Mouse (Mus musculus): ENCODE results near the gene Cdk13.
A peak's percentile ranks its signal among the peaks of the same experiment; 100 is the strongest.

The Cdk13 gene

DNA sequence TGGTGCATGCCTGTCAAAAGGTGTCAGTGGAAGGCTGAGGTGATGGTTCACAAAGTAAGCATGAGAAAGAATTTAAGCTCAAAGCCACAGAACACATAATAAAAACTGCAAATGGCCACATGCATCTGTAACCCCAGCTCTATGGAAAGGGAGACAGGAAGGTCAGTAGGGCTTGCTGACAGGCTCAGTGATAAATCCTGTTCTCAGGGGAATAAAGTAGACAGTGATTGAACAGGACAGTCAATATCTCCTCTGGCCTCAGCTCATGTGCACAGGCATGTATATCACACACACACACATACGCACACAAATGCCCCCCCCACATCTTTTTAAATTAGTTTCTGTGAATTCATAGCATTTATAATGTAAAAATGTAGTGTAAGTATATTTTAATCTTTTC is 42.5 kb downstream of the Cdk13 start:
- DNase-seq (ENCODE audit: low spot score) = no peak

DNA sequence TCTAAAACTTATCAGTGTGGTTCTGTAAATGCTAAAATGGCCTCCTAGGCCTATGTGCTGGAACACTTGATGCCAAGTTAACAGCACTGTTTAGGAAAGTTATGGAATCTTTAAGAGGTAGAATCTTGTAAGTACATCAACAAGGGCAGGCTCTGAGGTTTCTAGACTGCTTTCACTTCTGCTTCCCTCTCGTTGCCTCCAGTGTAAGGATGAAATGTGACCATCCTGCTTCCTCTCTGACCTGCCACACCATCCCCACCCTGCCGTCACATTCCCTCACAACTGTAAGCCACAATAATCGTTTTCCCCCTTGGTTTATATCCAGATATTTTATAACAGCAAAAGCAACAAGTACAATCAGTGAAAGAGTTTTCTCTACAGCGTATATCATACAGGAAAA is 49.9 kb downstream of the Cdk13 start:
- no peak for DNase-seq (ENCODE audit: low spot score)

DNA sequence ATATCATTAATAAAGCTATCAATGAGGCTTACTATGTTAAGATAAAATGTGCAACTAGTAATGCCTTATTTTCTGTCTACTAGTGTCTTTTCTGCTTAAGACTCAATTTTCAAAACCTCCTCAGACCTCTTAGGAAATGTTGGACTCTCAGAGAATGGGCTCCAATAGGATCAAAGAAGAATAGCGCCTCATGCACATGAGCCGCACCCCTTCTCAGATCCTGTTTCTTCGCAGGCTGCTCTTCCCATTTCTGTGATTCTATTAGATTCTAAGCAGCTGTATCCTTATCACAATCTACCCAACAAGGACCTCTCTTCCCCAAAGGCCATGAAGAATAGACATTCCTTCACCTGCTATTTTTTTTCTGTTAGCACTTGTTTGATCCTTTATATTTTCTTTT is 76.1 kb downstream of the Cdk13 start:
- DNase-seq (ENCODE audit: low spot score) = no peak

DNA sequence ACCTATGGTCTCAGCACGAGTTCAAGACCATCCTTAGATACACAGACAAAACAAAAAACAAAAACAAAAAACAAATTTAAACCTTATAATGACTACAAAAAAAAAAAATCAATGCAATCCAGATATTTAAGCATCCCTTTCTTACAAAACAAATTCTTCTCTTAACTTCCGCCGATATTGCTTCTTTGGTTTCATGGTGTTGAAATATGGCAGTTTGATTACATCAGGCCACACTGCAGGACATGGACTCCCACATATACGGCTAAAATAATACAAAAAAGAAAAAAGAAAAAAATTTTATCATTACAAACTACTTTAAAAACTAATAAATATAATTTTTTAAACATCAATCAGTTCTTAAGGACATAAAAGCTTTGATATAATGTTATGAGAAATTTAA is 77.0 kb downstream of the Cdk13 start:
- DNase-seq (ENCODE audit: low spot score) = no peak

DNA sequence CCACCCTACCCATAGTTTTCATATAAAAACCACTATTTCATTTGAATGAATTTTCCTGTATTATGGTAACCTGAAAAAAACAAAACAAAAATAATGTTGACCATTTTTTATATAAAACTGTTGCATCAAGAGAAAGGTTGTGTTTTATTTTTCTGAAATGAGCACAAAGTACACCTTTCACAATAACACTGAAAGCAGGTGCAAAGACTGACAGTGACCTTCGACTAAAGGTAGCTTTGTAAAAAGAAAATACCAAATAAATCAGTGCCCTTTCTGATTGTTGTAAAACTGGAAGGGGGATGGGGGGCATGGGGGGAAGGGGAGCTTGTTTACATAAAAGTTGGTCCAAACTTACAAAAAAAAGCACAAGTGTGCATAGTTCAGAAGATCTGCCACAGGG is 87.5 kb downstream of the Cdk13 start:
- no peak for DNase-seq (ENCODE audit: low spot score)

DNA sequence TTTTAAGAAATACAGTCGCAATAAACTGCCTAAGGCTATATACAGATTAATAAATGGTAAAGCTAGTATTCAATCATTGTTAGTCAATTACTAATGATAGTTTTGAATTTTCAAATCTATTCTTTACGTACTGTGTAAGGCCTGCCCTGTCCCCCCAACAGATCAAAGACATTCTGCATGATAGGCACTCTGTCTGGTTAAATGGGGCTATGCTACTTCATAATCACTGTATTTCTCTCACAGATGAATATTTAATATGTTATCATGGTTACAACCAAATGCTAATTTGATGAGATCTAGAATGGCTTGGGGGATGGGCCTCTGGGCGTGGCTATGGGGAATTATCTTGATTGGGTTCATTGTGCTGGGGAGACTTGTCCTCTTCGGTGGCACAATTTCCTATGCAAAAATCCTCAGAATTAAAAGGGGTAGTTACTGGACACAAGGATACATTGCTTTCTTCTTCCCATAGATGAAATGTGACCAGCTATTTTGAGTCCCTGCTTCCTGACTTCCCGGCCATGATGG is 96.0 kb downstream of the Cdk13 start:
- no peak for DNase-seq (ENCODE audit: low spot score)

DNA sequence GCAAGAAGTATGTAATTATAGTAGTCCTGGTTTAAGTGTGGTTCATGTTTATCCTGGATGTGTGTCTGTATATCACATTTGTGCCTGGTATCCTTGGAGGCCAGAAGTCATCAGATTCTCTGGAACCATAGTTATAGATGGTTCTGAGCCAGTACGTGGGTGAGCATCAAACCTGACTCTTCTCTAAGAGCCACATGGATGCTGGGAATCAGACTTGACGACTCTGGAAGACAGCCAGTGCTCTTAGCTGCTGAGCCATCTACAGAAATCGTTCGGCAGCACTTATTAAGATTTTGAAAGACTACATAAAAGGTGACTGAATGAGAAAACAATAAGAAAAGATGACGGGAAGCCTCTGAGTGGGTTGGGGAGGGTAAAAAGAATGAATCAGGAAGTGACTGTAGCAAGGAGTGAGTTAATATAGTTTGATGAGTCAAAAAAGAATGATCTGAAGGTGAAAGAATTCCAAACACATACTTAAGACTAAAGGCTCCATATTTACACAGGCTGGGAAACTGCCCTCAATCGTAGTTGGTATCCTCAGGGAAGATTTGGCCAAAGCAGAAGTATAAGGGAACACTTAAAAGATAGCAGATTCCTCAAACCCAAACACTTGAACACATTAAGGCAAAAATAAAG is 99.6 kb downstream of the Cdk13 start:
- DNase-seq (ENCODE audit: low spot score) = no peak

DNA sequence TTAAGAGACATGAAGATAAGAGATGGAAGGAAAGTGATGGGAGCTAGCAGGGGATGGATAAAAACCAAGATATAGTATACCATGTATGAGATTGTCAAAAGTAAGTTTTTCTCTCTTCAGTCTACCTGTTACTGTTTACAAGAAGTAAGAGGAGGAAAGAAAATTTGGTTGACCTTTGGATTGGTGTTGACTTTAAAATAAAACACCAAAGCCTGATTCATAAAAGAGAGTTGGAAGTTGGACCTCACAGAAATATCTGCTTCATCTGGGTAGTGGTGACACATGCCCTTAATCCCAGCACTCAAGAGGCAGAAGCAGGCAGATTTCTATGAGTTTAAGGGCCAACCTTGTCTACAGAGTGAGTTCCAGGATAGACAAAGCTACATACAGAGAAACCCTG is 102.6 kb downstream of the Cdk13 start:
- no peak for DNase-seq (ENCODE audit: low spot score)

DNA sequence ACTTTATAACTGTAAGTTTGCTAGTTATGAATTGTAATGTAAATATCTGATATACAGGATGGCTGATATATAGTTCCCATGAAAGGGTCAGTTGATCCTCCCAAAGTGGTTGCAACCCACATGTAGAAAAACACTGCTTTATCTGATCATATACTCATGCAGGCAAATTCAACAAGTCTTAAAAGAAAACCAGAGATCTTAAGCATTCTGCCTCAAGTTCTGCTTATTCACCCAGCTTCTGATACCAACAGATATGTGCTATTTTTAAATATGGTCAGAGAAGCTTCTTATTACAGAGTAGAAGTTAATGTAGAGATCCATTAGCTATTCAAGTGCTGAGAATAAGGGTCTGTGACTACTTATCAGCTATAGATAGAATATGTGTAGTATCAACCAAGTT is 103.6 kb downstream of the Cdk13 start:
- DNase-seq (ENCODE audit: low spot score) = no peak

DNA sequence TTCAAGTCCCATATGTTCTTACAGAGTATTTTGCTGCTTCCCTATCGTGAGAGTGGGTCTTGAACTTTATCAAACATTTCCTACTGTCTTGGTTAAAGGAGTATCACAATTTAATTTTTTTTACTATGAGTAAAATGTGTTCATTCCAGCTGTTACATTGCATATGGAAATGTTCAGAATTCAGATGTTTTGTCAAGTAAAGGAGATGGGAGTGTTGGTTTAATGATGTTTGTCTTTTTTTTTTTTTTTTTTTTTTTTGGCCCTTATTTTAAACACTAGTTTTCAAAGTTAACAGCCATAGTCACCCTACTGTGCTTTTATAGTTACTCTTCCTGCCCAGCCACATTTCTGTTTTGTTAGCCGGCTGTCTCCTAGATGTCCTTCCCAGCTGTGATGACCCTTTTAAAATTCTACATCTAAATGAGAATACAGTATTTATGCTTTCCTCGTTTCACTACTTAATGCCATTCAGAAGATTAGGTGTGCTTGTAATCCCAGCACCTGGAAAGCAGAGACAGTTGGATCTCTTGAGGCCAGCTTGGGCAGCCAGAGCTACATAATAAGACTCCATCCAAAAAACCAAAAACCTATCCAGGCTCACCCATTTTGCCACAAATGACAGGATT is 104.7 kb downstream of the Cdk13 start:
- DNase-seq (ENCODE audit: low spot score) = no peak

DNA sequence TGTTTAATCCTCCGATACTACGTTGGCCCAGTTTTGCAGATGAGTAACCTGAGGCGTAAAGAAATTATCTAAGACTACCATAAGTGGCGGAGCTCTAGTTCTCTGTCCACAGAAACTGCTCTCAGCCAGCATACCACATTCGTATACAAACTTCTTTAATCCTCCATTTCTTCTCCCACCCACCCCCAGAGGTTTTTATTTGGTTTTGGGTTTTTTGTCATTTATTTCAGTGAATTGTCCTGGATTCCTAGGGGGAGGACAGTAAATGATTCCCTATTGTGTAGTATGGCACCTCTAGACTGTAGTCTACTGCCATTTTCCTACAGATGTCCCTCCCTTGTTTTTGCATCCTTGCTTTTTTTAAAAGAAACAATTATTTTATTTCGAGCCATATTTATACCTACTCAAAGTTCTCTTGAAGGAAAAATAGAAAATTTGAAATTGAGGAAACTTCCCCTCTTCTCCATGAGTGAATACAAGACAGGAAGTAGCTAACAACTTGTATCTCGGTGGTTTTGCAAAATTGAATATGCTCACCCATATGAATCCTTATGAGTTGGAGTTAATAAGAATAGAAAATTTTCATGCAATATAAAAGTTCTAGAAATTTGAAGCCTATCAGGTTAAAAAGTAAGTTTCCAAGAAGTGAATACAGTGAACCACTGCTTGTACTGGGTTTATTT is 108.9 kb downstream of the Cdk13 start:
- DNase-seq (ENCODE audit: low spot score) = no peak

DNA sequence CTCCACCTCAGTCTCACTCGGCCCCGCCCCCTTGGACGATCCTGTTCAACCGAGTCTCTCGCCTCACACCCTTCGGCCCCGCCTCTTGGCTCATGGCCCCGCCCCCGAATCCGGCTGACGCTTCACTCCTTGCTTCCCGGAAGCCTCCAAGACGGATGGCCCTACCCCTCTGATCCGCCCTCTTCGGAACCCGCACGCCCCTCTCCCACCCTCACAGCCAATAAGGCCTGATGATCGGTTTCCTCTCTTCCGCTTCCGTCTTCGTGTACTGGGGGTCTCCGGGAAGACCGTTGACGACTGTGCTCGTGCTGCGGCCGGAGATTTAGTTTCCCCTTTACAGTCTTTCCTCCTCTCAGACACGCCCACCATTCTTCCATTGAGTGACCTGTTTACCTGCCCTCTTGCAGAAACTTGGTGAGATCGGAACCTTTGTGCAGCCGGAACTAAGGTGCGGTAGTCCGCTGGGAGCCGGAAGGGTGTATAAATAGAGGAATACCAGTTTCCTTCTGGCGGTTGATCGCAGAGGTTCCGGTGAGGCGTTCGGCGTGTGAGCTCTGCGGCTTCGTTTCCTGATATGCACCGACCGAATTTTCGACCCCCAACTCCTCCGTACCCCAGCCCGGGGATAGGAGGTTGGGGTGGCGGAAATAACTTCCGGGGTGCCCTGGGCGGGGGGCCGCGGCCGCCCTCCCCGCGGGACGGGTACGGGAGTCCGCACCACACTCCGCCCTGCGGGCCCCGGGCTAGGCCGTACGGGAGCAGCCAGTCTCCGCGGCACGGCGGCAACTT is 109.8 kb downstream of the Cdk13 start, which contains the start of the genes Mplkip and Sugct:
Gene Mplkip, plus strand, starts transcription at position 282 of the 789 bp plus-strand sequence.
Gene Sugct, minus strand, starts transcription at position 643 of the 789 bp plus-strand sequence.
- peak; percentile 100 for DNase-seq (ENCODE audit: low spot score)

DNA sequence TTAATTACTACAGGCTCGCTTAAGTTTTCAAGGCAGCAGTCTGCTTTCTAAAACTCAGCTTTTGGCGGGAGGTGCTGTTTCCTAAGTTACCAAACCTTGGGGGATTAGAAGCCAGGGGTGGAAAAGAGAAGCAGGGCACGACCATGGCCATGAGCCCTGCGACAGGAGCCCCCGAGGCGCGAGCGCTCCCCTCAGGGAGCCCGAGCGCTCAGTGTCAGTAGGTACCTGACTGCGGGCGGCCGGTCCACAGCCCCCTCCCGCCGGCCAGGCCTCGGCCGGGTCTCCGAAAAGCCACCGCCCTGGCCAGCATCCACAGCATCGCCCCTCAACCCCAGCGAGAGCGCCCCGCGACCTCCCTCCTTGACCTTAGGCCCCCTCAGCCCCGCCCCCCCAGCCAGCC is 110.5 kb downstream of the Cdk13 start:
- no peak for DNase-seq (ENCODE audit: low spot score)

DNA sequence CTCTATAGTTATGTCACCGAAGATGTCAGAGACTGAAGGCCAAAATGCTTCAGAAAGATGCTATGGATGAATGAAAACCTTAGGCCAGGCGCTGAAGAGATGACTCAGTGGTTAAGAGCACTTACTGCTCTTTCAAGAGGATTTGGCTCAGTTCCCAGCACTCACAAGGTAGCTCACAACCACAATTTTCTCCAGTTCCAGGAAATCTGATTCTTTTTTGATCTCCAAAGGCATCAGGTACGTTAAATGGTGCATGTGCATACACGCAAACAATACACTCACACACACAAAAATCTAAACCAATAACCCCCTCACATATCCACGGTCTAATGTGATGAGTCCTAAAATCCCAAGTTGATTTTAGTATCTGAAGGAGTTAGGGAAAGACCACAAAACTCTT is 111.1 kb downstream of the Cdk13 start:
- no peak for DNase-seq (ENCODE audit: low spot score)

DNA sequence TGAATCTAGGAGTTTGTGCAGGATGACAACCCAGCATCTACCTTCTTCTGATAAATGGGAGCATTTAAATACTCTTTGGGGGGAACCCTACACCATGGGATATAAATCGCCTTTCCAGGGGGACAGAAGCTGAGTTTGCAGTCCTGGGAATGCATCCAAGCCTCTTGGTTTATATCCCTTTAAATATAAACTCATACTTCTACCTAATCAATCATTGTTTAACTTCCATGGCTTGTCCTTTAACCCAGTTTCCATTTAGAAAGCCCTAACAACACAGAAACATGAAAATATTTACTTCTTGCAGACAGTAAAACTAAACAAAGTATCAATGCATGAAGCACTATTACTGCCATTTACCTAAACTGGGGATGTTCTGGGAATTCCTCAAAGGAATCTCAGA is 113.5 kb downstream of the Cdk13 start:
- DNase-seq (ENCODE audit: low spot score) = no peak

DNA sequence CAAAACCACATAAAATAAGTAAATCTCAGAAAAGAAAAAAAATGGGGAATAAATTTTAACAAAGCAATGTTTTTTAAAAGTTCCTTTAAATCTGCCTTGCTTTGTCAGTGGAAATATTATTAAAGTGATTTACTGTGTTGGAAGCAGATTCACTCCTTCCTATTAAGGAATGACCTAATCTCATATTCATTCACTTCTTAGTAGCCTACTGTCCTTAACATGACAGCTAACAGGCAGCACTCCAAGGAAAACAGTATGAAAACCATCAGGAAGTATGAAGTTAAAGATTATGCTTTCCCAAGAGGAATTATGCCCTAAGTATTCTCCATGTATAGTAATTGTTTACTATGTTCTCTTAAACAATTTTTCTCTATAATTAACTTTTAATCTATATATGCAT is 114.2 kb downstream of the Cdk13 start:
- no peak for DNase-seq (ENCODE audit: low spot score)

DNA sequence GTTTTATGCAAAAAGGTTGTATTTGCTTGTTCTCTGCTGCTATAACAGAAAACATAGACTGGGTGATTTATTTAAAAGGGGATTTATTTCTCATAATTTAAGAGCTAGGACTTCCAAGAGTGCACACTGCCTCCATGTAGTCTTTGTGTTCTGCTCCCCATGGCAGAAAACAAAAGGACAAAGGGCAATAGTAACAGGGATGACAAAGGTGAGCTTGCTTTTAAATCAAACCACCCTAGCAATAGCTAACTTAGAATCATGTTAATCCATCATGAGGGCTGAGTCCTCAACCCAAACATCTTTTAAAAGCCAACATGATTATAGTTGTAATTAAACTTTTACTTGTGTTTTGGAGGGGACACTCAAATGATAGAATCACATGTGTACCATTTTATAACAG is 115.4 kb downstream of the Cdk13 start:
- no peak for DNase-seq (ENCODE audit: low spot score)

DNA sequence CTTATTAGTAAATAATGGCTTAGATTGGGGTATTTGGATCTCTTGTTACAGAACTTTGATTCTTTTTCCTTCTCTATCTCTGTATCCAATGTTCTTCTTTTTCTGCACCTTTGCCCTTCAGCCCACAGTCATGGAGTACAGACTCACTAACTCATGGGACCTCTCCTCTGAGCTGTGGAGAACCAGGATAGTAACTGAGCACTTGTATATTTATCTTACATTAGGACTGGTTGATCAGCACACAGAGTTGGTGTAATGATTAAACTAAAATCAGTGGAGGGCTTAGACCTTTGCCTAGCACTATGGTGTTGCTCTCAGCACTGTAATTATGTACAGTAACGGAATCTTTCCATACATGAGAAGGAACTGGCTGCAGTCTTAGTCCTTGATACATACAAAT is 133.8 kb downstream of the Cdk13 start:
- no peak for DNase-seq (ENCODE audit: low spot score)

DNA sequence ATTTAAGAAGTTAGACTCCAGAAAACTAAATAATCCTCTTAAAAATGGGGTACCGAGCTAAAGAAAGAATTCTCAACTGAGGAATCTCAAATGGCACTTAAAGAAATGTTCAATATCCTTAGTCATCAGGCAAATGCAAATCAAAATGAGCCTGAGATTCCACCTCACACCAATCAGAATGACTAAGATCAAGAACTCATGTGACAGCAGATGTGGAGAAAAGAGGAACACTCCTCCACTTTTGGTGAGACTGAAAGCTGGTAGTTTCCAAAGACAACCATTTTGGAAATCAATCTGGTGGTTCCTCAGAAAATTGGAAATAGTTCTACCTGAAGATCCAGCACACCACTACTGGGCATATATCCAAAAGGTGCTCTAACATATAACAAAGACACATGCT is 137.5 kb downstream of the Cdk13 start:
- no peak for DNase-seq (ENCODE audit: low spot score)

Measured in ovary, postnatal 14 days (tissue).